In genomic region chr3:121444414-121444813, GRCm38 (mm10) we compare ENCODE assay signal across 15 mouse cellular contexts.
"Had no signal": no experiment of that assay in that cellular context is flagged by ENCODE, and none has a peak within 500 bp of the region (broad histone marks: within the 10 kb centered on the region; RNA-seq: fewer than 3 reads in every experiment).

No protein-coding gene starts in this region.

- ATAC-seq: lung, postnatal 0 days had no signal

- H3K36me3 ChIP-seq: stomach, embryonic 15.5 days had no signal

- H3K27me3 ChIP-seq: liver, embryonic 15.5 days; neural tube, embryonic 13.5 days; stomach, embryonic 15.5 days had no signal

- H3K4me3 ChIP-seq: left cerebral cortex, adult 2 months; limb, embryonic 10.5 days; liver, embryonic 15.5 days; midbrain, embryonic 10.5 days; myocyte; neural tube, embryonic 13.5 days; stomach, embryonic 15.5 days had no signal

- H3K9me3 ChIP-seq: limb, embryonic 10.5 days; liver, embryonic 15.5 days; neural tube, embryonic 13.5 days; stomach, embryonic 15.5 days had no signal

- H3K9ac ChIP-seq: liver, embryonic 15.5 days; neural tube, embryonic 13.5 days; stomach, embryonic 15.5 days had no signal

- DNase-seq: lung, adult 2 months; lung, postnatal 36 days; midbrain, embryonic 14.5 days; retina, postnatal 1 day; right cerebral cortex, postnatal 4 days; spleen, adult 18-20 months had no signal

- H3K4me2 ChIP-seq: liver, embryonic 11.5 days; liver, embryonic 15.5 days; neural tube, embryonic 13.5 days; stomach, embryonic 15.5 days had no signal

- H3K27ac ChIP-seq: left cerebral cortex, adult 2 months; limb, embryonic 10.5 days; liver, embryonic 15.5 days; midbrain, embryonic 10.5 days; stomach, embryonic 15.5 days had no signal
